Comparison of ENCODE assay signal across 21 mouse cellular contexts in genomic region chr6:90602304-90602703, GRCm38 (mm10). TPM values are rescaled to one million over a fixed set of nuclear protein-coding genes. Genes with fewer than 3 reads are reported as not detected.
DNase-seq lines count a peak whose midpoint lies in the region; ATAC-seq and TF ChIP-seq lines count a peak whose summit lies in the region.
"Had no signal": no experiment of that assay in that cellular context is flagged by ENCODE, and none has a peak within 500 bp of the region (broad histone marks: within the 10 kb centered on the region; RNA-seq: fewer than 3 reads in every experiment).

No protein-coding gene starts in this region.

- H3K4me2 ChIP-seq in midbrain, embryonic 15.5 days: no peak overlapping the region
- H3K4me2 ChIP-seq in forebrain, embryonic 14.5 days (ENCODE audit: low read length): no peak overlapping the region
- H3K4me2 ChIP-seq: embryonic facial prominence, embryonic 13.5 days; embryonic facial prominence, embryonic 15.5 days; forebrain, embryonic 12.5 days; forebrain, embryonic 15.5 days had no signal

- H3K4me1 ChIP-seq in midbrain, embryonic 15.5 days: 0 out of 2 replicates have a peak, but pooled peaks cover 12% of the 10 kb centered on the region
- no peaks in the 10 kb centered on the region for H3K4me1 ChIP-seq in forebrain, embryonic 14.5 days (ENCODE audit: control insufficient read depth, insufficient read depth, low read length)

- H3K4me3 ChIP-seq in gastrocnemius, adult 2 months: peak overlapping the region; percentile 76
- no peak overlapping the region for H3K4me3 ChIP-seq in midbrain, embryonic 15.5 days
- no peak overlapping the region for H3K4me3 ChIP-seq in forebrain, embryonic 14.5 days (ENCODE audit: low read depth, low read length)
- H3K4me3 ChIP-seq: embryonic facial prominence, embryonic 13.5 days; embryonic facial prominence, embryonic 15.5 days; erythroblast, embryonic 14.5 days; forebrain, embryonic 10.5 days; forebrain, embryonic 12.5 days; forebrain, embryonic 15.5 days had no signal

- no peak overlapping the region for H3K9ac ChIP-seq in midbrain, embryonic 15.5 days
- no peak overlapping the region for H3K9ac ChIP-seq in forebrain, embryonic 14.5 days (ENCODE audit: low read length)
- H3K9ac ChIP-seq: embryonic facial prominence, embryonic 13.5 days; embryonic facial prominence, embryonic 15.5 days; forebrain, embryonic 12.5 days; forebrain, embryonic 15.5 days; forebrain, postnatal 0 days had no signal

- H3K27me3 ChIP-seq in midbrain, embryonic 15.5 days (replicated peaks): no peaks in the 10 kb centered on the region
- no peaks in the 10 kb centered on the region for H3K27me3 ChIP-seq in forebrain, embryonic 14.5 days (replicated peaks; ENCODE audit: control insufficient read depth, insufficient read depth, low read length)
- H3K27me3 ChIP-seq: forebrain, embryonic 15.5 days had no signal

- no peaks in the 10 kb centered on the region for H3K9me3 ChIP-seq in midbrain, embryonic 15.5 days
- H3K9me3 ChIP-seq in forebrain, embryonic 14.5 days (replicated peaks; ENCODE audit: control insufficient read depth, low read length): no peaks in the 10 kb centered on the region
- H3K9me3 ChIP-seq: embryonic facial prominence, embryonic 13.5 days; embryonic facial prominence, embryonic 15.5 days; forebrain, embryonic 10.5 days; forebrain, embryonic 12.5 days; forebrain, embryonic 15.5 days had no signal

- intact Hi-C loops in gastrocnemius, adult 2 months (cut with DNase I): loop anchor here (5.0 kb wide), 1 partner anchor 140 kb away; the partner anchor contains the start of gene Klf15
- intact Hi-C loops in gastrocnemius, postnatal 14 days (cut with DNase I; ENCODE audit: low total_unique reads): no loop called here

- no peaks in the 10 kb centered on the region for H3K36me3 ChIP-seq in midbrain, embryonic 15.5 days (replicated peaks)
- no peaks in the 10 kb centered on the region for H3K36me3 ChIP-seq in forebrain, embryonic 14.5 days (ENCODE audit: control insufficient read depth, insufficient read depth, low read length)
- H3K36me3 ChIP-seq: embryonic facial prominence, embryonic 13.5 days; embryonic facial prominence, embryonic 15.5 days; forebrain, embryonic 10.5 days; forebrain, embryonic 12.5 days; forebrain, embryonic 15.5 days had no signal

- no peak for DNase-seq in gastrocnemius, adult 2 months
- DNase-seq in gastrocnemius, postnatal 14 days: no peak
- peak; percentile 27 for DNase-seq in large intestine, adult 2 months (ENCODE audit: low read depth, low spot score)
- no peak for DNase-seq in forebrain, embryonic 14.5 days (ENCODE audit: low spot score)
- DNase-seq: adrenal gland, adult 8-10 months; adrenal gland, postnatal 14 days; cerebellum, adult 11 months; cerebellum, adult 18-20 months; cerebellum, adult 8-10 months; cerebellum, adult 9-11 months; cerebellum, postnatal 36 days; embryo, embryonic 11 days; forebrain, postnatal 0 days had no signal

- TF ChIP-seq CTCF in gastrocnemius, adult 2 months (IDR thresholded peaks at IDR 0.05): no peak

- 44% methylated on average over 3 of the region's 3 CpGs for WGBS in large intestine, adult 2 months
- WGBS in midbrain, embryonic 15.5 days: 92% methylated on average over 3 of the region's 3 CpGs
- 94% methylated on average over 3 of the region's 3 CpGs for WGBS in forebrain, embryonic 14.5 days

- H3K27ac ChIP-seq in gastrocnemius, adult 2 months: peak overlapping the region; percentile 98
- no peak overlapping the region for H3K27ac ChIP-seq in midbrain, embryonic 15.5 days
- no peak overlapping the region for H3K27ac ChIP-seq in forebrain, embryonic 14.5 days (ENCODE audit: low read depth, low read length)
- H3K27ac ChIP-seq: embryonic facial prominence, embryonic 13.5 days; embryonic facial prominence, embryonic 15.5 days; forebrain, embryonic 10.5 days; forebrain, embryonic 12.5 days; forebrain, embryonic 15.5 days had no signal

- ATAC-seq in megakaryocyte progenitor cell, adult 5-6 weeks (replicated peaks; ENCODE audit: poor library complexity): peak; percentile 16; the same call in 1 of the 2 replicates
- ATAC-seq in midbrain, embryonic 15.5 days (replicated peaks): no peak
- no peak for ATAC-seq in forebrain, embryonic 14.5 days
- ATAC-seq: forebrain, embryonic 15.5 days; forebrain, postnatal 0 days had no signal

RNA-seq across cellular contexts. Expression of gene Slc41a3, which starts 2.2 kb away (rescaled TPM):
- total RNA-seq in gastrocnemius, adult 2 months (2021): 100 to 1,000 TPM in 1 of 2 experiments, 10 to 100 TPM in 1; 75.0 to 118 TPM
- total RNA-seq in gastrocnemius, postnatal 14 days (2021): 10 to 100 TPM; 60.0 to 61.8 TPM
- 11.0 and 11.2 TPM in 2 replicates for polyA plus RNA-seq in large intestine, adult 2 months (2012; rRNA removed)
- 3.3 and 6.4 TPM in 2 replicates for total RNA-seq in megakaryocyte progenitor cell, adult 5-6 weeks (2015)
- 2.4 and 4.0 TPM in 2 replicates for total RNA-seq in megakaryocyte progenitor cell, adult 5-6 weeks (2017)
- 5.8 and 6.3 TPM in 2 replicates for polyA plus RNA-seq in midbrain, embryonic 15.5 days (2015; fragmentation: Nextera tagmentation; extraction: Ambion mirVana)
- 2.0 and 2.1 TPM in 2 replicates for polyA plus RNA-seq in forebrain, embryonic 14.5 days (2014; fragmentation: Nextera tagmentation; extraction: Ambion mirVana)

Comparison
In these comparisons a context has a peak if more than half of its experiments do, and no peak if none do; other contexts are left out.
1. RNA of gene Slc41a3, which starts 2.2 kb away (total RNA-seq): 75.0 to 118 TPM in gastrocnemius, adult 2 months and 60.0 to 61.8 TPM in gastrocnemius, postnatal 14 days; 2.4 to 6.4 TPM in megakaryocyte progenitor cell, adult 5-6 weeks; every median in the first group is over 4 times any median in the second.